9 mouse cellular contexts compared by ENCODE assay signal in genomic region chr11:117848271-117848984, GRCm38 (mm10). TPM values are rescaled to one million over a fixed set of nuclear protein-coding genes. Genes with fewer than 3 reads are reported as not detected.
DNase-seq lines count a peak whose midpoint lies in the region; ATAC-seq and TF ChIP-seq lines count a peak whose summit lies in the region.
"Had no signal": no experiment of that assay in that cellular context is flagged by ENCODE, and none has a peak within 500 bp of the region (broad histone marks: within the 10 kb centered on the region; RNA-seq: fewer than 3 reads in every experiment).

No protein-coding gene starts in this region.

- peak overlapping the region; percentile 79 for H3K4me3 ChIP-seq in heart, embryonic 10.5 days
- H3K4me3 ChIP-seq in E14TG2a.4 (replicated peaks; ENCODE audit: low read length) = peak overlapping the region; percentile 96
- peak overlapping the region; percentile 59 for H3K4me3 ChIP-seq in intestine, embryonic 14.5 days (ENCODE audit: low read depth, low read length)
- peak overlapping the region; percentile 88 for H3K4me3 ChIP-seq in macrophage (ENCODE audit: inconsistent target)

- peak overlapping the region; percentile 96 for H3K27ac ChIP-seq in heart, embryonic 10.5 days
- peak overlapping the region; percentile 93 for H3K27ac ChIP-seq in intestine, embryonic 14.5 days (ENCODE audit: low read depth)
- peak overlapping the region; percentile 94 for H3K27ac ChIP-seq in macrophage

- peak overlapping the region; percentile 69 for H3K9ac ChIP-seq in intestine, embryonic 14.5 days (ENCODE audit: low read length)

- peaks cover 31% of the 10 kb centered on the region for H3K4me1 ChIP-seq in heart, embryonic 10.5 days
- H3K4me1 ChIP-seq in E14TG2a.4 (replicated peaks; ENCODE audit: low read depth, low read length) = peaks cover 65% of the 10 kb centered on the region
- H3K4me1 ChIP-seq in intestine, embryonic 14.5 days (replicated peaks; ENCODE audit: control insufficient read depth, insufficient read depth, low read length) = peaks cover 24% of the 10 kb centered on the region

- ATAC-seq in erythroblast, adult 5-6 weeks (replicated peaks; ENCODE audit: low FRiP score, poor library complexity, severe bottlenecking) = peak; percentile 54
- peak; percentile 75 for ATAC-seq in intestine, embryonic 14.5 days (replicated peaks; ENCODE audit: low FRiP score, low TSS enrichment, low read depth)

- no peaks in the 10 kb centered on the region for H3K9me3 ChIP-seq in heart, embryonic 10.5 days
- H3K9me3 ChIP-seq in E14TG2a.4 (ENCODE audit: low read length) = no peaks in the 10 kb centered on the region
- no peaks in the 10 kb centered on the region for H3K9me3 ChIP-seq in intestine, embryonic 14.5 days (ENCODE audit: control insufficient read depth, low read length)

- H3K36me3 ChIP-seq in heart, embryonic 10.5 days = peaks cover 23% of the 10 kb centered on the region
- H3K36me3 ChIP-seq in E14TG2a.4 (ENCODE audit: insufficient read depth, low read length) (peaks cover 31% of the 10 kb centered on the region), macrophage (ENCODE audit: inconsistent target) (no peaks in the 10 kb centered on the region)
- peaks cover 13% of the 10 kb centered on the region for H3K36me3 ChIP-seq in intestine, embryonic 14.5 days (ENCODE audit: control insufficient read depth, insufficient read depth, low read length)
- no peaks in the 10 kb centered on the region for H3K36me3 ChIP-seq in splenic B cell, adult 2 months (ENCODE audit: control insufficient read depth, insufficient read depth, low read length, poor library complexity, severe bottlenecking)

- no peak for TF ChIP-seq CTCF in E14TG2a.4 (conservative IDR thresholded peaks at IDR 0.05; ENCODE audit: low read length)

- H3K4me2 ChIP-seq in intestine, embryonic 14.5 days (ENCODE audit: low read length) = peak overlapping the region; percentile 84

- intact Hi-C loops in left cerebral cortex, postnatal 25 days (cut with DNase I) = no loop called here

- H3K27me3 ChIP-seq in heart, embryonic 10.5 days (ENCODE audit: insufficient read depth, poor library complexity, severe bottlenecking) = no peaks in the 10 kb centered on the region
- H3K27me3 ChIP-seq in E14TG2a.4 (ENCODE audit: insufficient read depth, low read length) = no peaks in the 10 kb centered on the region
- no peaks in the 10 kb centered on the region for H3K27me3 ChIP-seq in intestine, embryonic 14.5 days (replicated peaks; ENCODE audit: control insufficient read depth, insufficient read depth, low read length)
- no peaks in the 10 kb centered on the region for H3K27me3 ChIP-seq in splenic B cell, adult 2 months (ENCODE audit: control insufficient read depth, insufficient read depth, low read length, poor library complexity, severe bottlenecking)

- 11% methylated on average over 19 of the region's 19 CpGs for WGBS in heart, embryonic 10.5 days
- 5% methylated on average over 19 of the region's 19 CpGs for WGBS in intestine, embryonic 14.5 days
- WGBS in macrophage (ENCODE audit: missing documents) = 3% methylated on average over 19 of the region's 19 CpGs

- DNase-seq in heart, embryonic 10.5 days (ENCODE audit: low spot score) = no peak
- no peak for DNase-seq in heart, adult 8-10 months (ENCODE audit: low spot score)
- no peak for DNase-seq in intestine, embryonic 14.5 days (ENCODE audit: low spot score)
- peak; percentile 47 for DNase-seq in splenic B cell, adult 2 months (ENCODE audit: low read depth, low spot score)
- DNase-seq in left cerebral cortex, postnatal 25 days (ENCODE audit: low spot score in 2 of 2) = no peak

- H3K79me2 ChIP-seq in macrophage (ENCODE audit: inconsistent target) = peaks cover 43% of the 10 kb centered on the region

RNA-seq across cellular contexts. Expression of gene Birc5, which starts 0.6 kb away (rescaled TPM):
- polyA plus RNA-seq in heart, embryonic 10.5 days (2016; fragmentation: Nextera tagmentation; extraction: Ambion mirVana) = 275 and 334 TPM in 2 replicates
- total RNA-seq in heart, adult 8-10 months (2022) = under 1 TPM; 0.25 to 0.87 (median 0.67) TPM
- total RNA-seq in erythroblast, adult 5-6 weeks (2015; ENCODE audit: low replicate concordance) = 83.4 and 115 TPM in 2 replicates
- 178 and 180 TPM in 2 replicates for total RNA-seq in erythroblast, adult 5-6 weeks (2017; ENCODE audit: low replicate concordance)
- 337 and 340 TPM in 2 replicates for polyA plus RNA-seq in intestine, embryonic 14.5 days (2014; fragmentation: Nextera tagmentation; extraction: Ambion mirVana)
- total RNA-seq in macrophage (2018; cell fraction: chromatin; rRNA removed) = 10 to 100 TPM in 2 of 26 experiments, 1 to 10 TPM in 23, under 1 TPM in 1; 0.80 to 16.5 (median 4.9) TPM
- total RNA-seq in macrophage (2018; cell fraction: cytosol; rRNA removed) = 10 to 100 TPM in 3 of 26 experiments, 1 to 10 TPM in 23; 1.3 to 12.6 (median 4.6) TPM
- total RNA-seq in macrophage (2018; cell fraction: nucleus; rRNA removed) = 10 to 100 TPM in 1 of 26 experiments, 1 to 10 TPM in 25; 1.6 to 19.6 (median 3.5) TPM
- polyA plus RNA-seq in macrophage (2018) = 1.7 to 21.0 TPM (median 16.6 TPM) in 3 replicates
- 1 to 10 TPM in 1 of 2 experiments, under 1 TPM in 1; 0.62 to 1.2 TPM for total RNA-seq in left cerebral cortex, postnatal 25 days (2021)

RNA-seq across cellular contexts. Expression of gene Tmem235, which starts 12.1 kb away (rescaled TPM):
- not detected in 2 replicates for polyA plus RNA-seq in heart, embryonic 10.5 days (2016; fragmentation: Nextera tagmentation; extraction: Ambion mirVana)
- total RNA-seq in heart, adult 8-10 months (2022) = not detected
- total RNA-seq in erythroblast, adult 5-6 weeks (2015; ENCODE audit: low replicate concordance) = not detected in 2 replicates
- not detected in 2 replicates for total RNA-seq in erythroblast, adult 5-6 weeks (2017; ENCODE audit: low replicate concordance)
- polyA plus RNA-seq in intestine, embryonic 14.5 days (2014; fragmentation: Nextera tagmentation; extraction: Ambion mirVana) = not detected in 2 replicates
- under 1 TPM in 2 of 26 experiments, not detected in 24; 0.45 to 0.88 TPM for total RNA-seq in macrophage (2018; cell fraction: chromatin; rRNA removed)
- total RNA-seq in macrophage (2018; cell fraction: cytosol; rRNA removed) = not detected
- under 1 TPM in 1 of 26 experiments, not detected in 25; 0.37 TPM for total RNA-seq in macrophage (2018; cell fraction: nucleus; rRNA removed)
- not detected in 3 replicates for polyA plus RNA-seq in macrophage (2018)
- total RNA-seq in left cerebral cortex, postnatal 25 days (2021) = under 1 TPM in 1 of 2 experiments, not detected in 1; 0.23 TPM
- total RNA-seq: layer of hippocampus, adult 18-20 months had no signal

RNA-seq across cellular contexts. Expression of gene Tk1, which starts 22.5 kb away (rescaled TPM):
- 124 and 134 TPM in 2 replicates for polyA plus RNA-seq in heart, embryonic 10.5 days (2016; fragmentation: Nextera tagmentation; extraction: Ambion mirVana)
- 1 to 10 TPM in 3 of 4 experiments, under 1 TPM in 1; 0.78 to 3.2 (median 2.3) TPM for total RNA-seq in heart, adult 8-10 months (2022)
- total RNA-seq in erythroblast, adult 5-6 weeks (2015; ENCODE audit: low replicate concordance) = 89.2 and 89.4 TPM in 2 replicates
- total RNA-seq in erythroblast, adult 5-6 weeks (2017; ENCODE audit: low replicate concordance) = 157 and 212 TPM in 2 replicates
- 159 and 163 TPM in 2 replicates for polyA plus RNA-seq in intestine, embryonic 14.5 days (2014; fragmentation: Nextera tagmentation; extraction: Ambion mirVana)
- 10 to 100 TPM in 14 of 26 experiments, 1 to 10 TPM in 11, under 1 TPM in 1; 0.92 to 30.5 (median 10.2) TPM for total RNA-seq in macrophage (2018; cell fraction: chromatin; rRNA removed)
- 1 to 10 TPM; 1.9 to 7.2 (median 3.2) TPM for total RNA-seq in macrophage (2018; cell fraction: cytosol; rRNA removed)
- 10 to 100 TPM in 3 of 26 experiments, 1 to 10 TPM in 22, under 1 TPM in 1; 0.86 to 80.6 (median 3.9) TPM for total RNA-seq in macrophage (2018; cell fraction: nucleus; rRNA removed)
- 1.1 to 37.4 TPM (median 6.2 TPM) in 3 replicates for polyA plus RNA-seq in macrophage (2018)
- total RNA-seq in left cerebral cortex, postnatal 25 days (2021) = under 1 TPM; 0.60 to 0.94 TPM

RNA-seq across cellular contexts. Expression of gene Afmid, which starts 22.7 kb away (rescaled TPM):
- 8.8 and 13.5 TPM in 2 replicates for polyA plus RNA-seq in heart, embryonic 10.5 days (2016; fragmentation: Nextera tagmentation; extraction: Ambion mirVana)
- 1 to 10 TPM; 2.3 to 6.0 (median 4.9) TPM for total RNA-seq in heart, adult 8-10 months (2022)
- total RNA-seq in erythroblast, adult 5-6 weeks (2015; ENCODE audit: low replicate concordance) = 37.0 and 47.3 TPM in 2 replicates
- total RNA-seq in erythroblast, adult 5-6 weeks (2017; ENCODE audit: low replicate concordance) = 67.8 and 81.4 TPM in 2 replicates
- 6.6 and 7.0 TPM in 2 replicates for polyA plus RNA-seq in intestine, embryonic 14.5 days (2014; fragmentation: Nextera tagmentation; extraction: Ambion mirVana)
- 10 to 100 TPM in 23 of 26 experiments, 1 to 10 TPM in 3; 3.2 to 34.1 (median 21.9) TPM for total RNA-seq in macrophage (2018; cell fraction: chromatin; rRNA removed)
- 1 to 10 TPM; 1.0 to 3.6 (median 2.4) TPM for total RNA-seq in macrophage (2018; cell fraction: cytosol; rRNA removed)
- 10 to 100 TPM in 12 of 26 experiments, 1 to 10 TPM in 14; 3.3 to 19.8 (median 9.4) TPM for total RNA-seq in macrophage (2018; cell fraction: nucleus; rRNA removed)
- 2.9 to 4.4 TPM (median 3.6 TPM) in 3 replicates for polyA plus RNA-seq in macrophage (2018)
- 1 to 10 TPM; 4.6 to 6.7 TPM for total RNA-seq in left cerebral cortex, postnatal 25 days (2021)

RNA-seq across cellular contexts. Expression of gene Tha1, which starts 24.9 kb away (rescaled TPM):
- polyA plus RNA-seq in heart, embryonic 10.5 days (2016; fragmentation: Nextera tagmentation; extraction: Ambion mirVana) = 4.0 and 4.3 TPM in 2 replicates
- 10 to 100 TPM in 3 of 4 experiments, 1 to 10 TPM in 1; 9.0 to 11.3 (median 10.3) TPM for total RNA-seq in heart, adult 8-10 months (2022)
- not detected in 2 replicates for total RNA-seq in erythroblast, adult 5-6 weeks (2015; ENCODE audit: low replicate concordance)
- total RNA-seq in erythroblast, adult 5-6 weeks (2017; ENCODE audit: low replicate concordance) = 1.6 TPM in 1 of 2 replicates, not detected in the other
- polyA plus RNA-seq in intestine, embryonic 14.5 days (2014; fragmentation: Nextera tagmentation; extraction: Ambion mirVana) = 4.5 and 5.1 TPM in 2 replicates
- total RNA-seq in macrophage (2018; cell fraction: chromatin; rRNA removed) = 10 to 100 TPM; 12.7 to 60.0 (median 22.5) TPM
- 10 to 100 TPM in 1 of 26 experiments, 1 to 10 TPM in 25; 2.6 to 10.4 (median 6.4) TPM for total RNA-seq in macrophage (2018; cell fraction: cytosol; rRNA removed)
- 10 to 100 TPM in 25 of 26 experiments, 1 to 10 TPM in 1; 9.3 to 48.0 (median 19.3) TPM for total RNA-seq in macrophage (2018; cell fraction: nucleus; rRNA removed)
- 3.0 to 8.4 TPM (median 4.9 TPM) in 3 replicates for polyA plus RNA-seq in macrophage (2018)
- total RNA-seq in left cerebral cortex, postnatal 25 days (2021) = 1 to 10 TPM; 3.8 to 4.0 TPM

Comparison
In these comparisons a context has a peak if more than half of its experiments do, and no peak if none do; other contexts are left out.
1. RNA of gene Birc5, which starts 0.6 kb away (total RNA-seq): 83.4 to 180 TPM in erythroblast, adult 5-6 weeks; 0.62 to 1.2 TPM in left cerebral cortex, postnatal 25 days and 0.25 to 0.87 TPM in heart, adult 8-10 months; every median in the first group is over 10 times any median in the second.
2. RNA of gene Tk1, which starts 22.5 kb away (total RNA-seq): 89.2 to 212 TPM in erythroblast, adult 5-6 weeks; 0.78 to 3.2 TPM in heart, adult 8-10 months and 0.60 to 0.94 TPM in left cerebral cortex, postnatal 25 days; every median in the first group is over 10 times any median in the second.
3. Peak in every context shown above with its lines, with median percentiles within 50 percentile points of each other: H3K27ac ChIP-seq and H3K4me3 ChIP-seq.